Mouse (Mus musculus): Measurements from ENCODE around the gene Rreb1.

DNA sequence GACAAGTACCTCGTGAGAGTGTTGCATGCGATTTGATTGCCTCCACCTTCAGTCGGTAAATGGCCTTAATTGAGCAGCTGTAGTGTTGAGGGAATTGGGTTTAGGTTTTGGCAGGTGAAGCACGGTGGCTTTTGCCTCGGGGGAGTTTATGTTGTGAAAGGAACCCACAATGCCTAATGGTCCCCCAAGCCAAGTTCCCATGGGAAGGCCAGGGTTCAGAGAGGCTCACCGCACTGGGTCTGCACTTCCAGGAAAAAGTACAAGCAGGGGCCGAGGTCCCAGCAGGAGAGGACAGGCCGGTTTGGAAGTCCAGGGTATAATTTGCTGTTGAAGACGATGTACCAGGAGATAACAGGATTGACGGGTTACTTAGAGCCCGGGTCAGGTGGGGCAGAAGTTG lies 68.3 kb downstream of the Rreb1 start:
- no peak for TF ChIP-seq CTCF (IDR thresholded peaks at IDR 0.05; ENCODE audit: low read depth)
- no peak for TF ChIP-seq EP300 (IDR thresholded peaks at IDR 0.05; ENCODE audit: low read depth)

All from liver, postnatal 0 days (tissue).